Mouse (Mus musculus) heart, adult 11 months (tissue): ENCODE measurements around the gene Tsen54.

ENCODE experiments used
- DNase-seq: peaks from one replicate; pipeline ENCODE4 v3.0.0; 2022

Tsen54 gene

DNA sequence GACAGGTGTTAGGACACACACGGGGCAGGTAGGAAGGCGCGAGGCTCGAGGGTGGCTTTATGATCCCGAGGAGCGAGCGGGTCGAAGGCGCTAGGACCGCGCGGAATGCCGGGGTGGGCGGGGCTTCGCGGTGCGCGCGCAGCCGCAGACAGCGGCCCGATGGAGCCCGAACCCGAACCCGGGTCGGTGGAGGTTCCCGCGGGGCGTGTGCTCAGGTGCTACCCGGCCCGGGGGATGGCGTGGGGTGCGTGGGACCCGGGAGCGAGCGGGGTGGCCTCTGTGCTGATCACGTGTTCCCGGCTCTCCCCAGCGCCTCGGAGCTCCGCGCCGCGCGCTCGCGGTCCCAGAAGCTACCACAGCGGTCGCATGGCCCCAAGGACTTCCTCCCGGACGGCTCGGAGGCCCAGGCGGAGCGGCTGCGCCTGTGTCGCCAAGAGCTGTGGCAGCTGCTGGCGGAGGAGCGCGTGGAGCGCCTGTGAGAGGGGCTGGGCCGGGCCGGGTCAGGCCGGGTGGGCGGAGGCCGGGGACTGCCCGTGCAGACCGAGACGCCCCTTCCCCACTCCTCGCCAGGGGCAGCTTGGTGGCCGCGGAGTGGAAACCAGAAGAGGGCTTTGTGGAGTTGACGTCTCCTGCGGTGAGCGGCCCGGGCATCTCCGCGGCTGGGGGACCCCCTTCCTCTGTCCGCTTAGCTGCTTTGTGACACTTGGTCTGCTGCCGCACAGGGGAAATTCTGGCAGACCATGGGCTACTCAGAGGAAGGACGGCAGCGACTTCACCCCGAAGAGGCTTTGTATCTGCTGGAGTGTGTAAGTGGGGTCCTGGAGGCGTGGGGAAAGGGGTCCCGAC, at the start of gene Tsen54:
TSS of gene Tsen54 (plus strand) at position 120 of the 846 bp plus-strand sequence.
- DNase-seq: peak; percentile 98

DNA sequence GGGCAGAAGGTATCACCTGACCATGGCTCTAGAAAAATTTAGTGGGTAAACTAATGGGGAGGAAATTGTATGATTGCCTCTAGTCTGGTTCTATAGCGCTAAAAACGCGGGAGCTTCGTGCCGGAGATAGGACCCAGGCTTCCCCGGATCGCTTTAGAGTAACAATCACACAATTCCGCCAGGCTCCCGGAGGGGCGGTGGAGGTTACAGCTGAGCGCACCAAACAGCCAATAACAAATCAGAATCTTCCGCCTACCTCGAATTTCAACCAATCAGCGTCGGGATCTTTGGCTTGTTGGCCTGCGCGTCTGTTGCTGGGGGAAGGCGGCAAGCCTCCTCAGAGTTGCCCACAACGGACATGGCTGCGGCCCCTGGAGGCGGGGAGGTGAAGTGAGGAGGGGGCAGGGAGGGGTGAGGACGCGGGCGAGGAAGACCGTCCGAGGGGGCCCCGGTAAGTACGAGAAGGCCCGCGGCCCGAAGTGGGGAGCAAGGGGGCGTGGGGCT, 49.4 kb upstream of the Tsen54 start, which contains the start of gene Tmem94:
TSS of gene Tmem94 (plus strand) at position 331 of the 504 bp plus-strand sequence.
- DNase-seq: peak; percentile 100

DNA sequence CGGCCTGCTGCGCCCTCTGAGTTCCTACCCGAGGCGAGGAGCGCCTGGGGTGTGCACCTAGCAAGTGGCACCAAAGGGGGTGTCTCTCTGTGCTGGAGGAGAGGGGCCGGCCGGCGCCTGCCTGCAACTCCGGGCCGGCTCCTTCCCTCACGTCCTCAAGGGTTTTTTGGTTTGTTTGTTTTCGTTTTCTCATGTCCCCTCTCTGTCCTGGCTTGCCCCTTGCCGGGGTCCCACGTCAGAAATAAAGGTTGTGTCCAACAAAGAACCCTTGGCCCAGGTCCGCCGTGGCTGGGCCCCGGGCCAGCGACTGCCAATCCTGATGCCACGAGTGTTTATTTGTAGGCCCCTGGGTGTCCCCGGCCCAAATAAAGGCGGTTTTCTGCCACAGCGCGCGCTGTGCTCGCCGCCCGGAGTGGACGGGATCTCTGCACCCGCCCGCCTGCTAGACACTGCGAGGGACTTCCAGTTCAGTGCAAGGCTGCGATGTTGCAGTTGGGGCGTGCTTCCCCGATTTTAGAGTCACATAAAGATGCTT, 48.9 kb upstream of the Tsen54 start:
- DNase-seq: no peak

DNA sequence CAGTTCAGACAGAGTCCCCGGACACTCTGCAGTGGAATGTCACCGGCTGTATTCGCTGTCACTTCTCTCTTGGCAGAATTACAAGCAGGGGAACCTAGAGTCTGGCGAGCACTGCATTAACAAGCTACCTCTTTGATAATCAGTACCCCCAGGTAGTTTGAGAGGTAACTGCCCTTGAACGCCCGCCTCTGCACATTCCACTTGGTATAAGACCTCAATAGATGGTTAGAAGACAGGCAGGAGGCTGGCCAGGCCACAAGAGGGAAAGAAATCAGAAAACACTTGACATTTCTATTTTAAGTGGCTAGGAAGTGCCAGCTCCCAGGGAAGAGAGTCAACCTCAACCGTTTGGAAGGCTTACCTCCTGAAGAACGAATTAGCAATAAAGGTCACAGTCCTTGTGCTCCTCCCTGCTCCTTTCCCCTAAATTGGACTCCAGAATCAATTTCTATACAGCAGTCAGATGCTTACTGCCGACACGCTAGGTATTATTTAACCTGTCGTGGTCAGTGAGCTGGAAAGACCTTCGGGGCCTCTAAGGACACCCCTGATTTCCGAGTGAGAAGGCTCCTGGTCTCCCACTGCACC, 48.1 kb upstream of the Tsen54 start:
- peak; percentile 96 for DNase-seq

DNA sequence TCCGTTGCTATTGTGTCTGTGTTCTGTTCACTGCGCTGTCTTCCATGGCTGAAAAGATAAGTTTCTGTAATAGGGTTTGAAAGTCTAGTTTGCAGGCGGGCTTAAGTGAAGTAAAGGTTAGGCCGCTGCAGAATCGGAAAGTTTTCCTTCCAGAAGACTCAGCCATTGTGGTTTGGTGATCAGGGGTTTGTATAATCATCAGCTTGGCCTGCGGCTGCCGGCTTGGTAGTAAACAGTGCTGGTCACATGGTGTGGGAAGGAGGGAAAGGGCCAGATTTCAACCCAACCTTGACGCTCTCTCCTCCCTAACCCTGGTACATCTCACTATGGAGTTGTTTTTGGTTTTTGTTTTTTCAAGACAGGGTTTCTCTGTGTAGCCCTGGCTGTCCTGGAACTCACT, 47.5 kb upstream of the Tsen54 start:
- DNase-seq: peak; percentile 94

DNA sequence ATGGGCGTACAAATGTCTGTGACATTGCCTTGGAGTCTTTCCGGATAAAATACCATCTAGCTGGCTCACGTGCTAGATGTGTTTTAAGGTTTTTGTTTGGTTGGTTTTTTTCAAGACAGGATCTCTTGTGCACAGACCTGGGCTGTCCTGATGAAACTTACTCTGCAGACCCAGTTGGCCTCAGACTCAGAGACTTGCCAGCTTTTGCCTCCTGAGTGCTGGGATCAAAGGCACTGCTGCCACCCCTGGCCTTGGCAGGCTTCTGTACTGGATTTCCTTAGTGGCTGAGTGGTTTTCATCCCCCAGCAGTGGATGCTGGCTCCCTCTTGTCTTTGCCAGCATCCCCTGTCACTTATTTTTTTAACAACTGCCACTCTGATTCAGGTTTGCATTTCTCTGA, 45.6 kb upstream of the Tsen54 start:
- no peak for DNase-seq

DNA sequence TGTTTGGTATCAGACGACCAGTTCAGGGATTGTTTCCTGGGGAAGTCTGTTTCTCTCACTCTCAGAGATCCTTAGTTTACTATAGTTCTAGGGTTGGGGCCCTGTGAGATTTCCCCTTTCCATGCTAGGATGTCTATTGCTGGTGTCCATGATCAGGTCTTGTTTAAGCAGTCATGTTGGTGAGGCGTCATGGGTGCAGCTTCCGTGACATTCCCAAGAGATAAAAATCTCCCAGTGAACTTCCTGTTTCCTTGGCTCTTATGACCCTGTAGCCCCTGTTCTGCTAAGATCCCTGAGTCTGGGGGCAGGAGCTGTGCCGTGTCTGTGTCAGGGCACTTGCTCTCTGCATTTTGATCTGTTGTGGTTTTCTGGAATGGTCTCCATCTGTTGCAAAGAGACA, 39.9 kb upstream of the Tsen54 start:
- DNase-seq: peak; percentile 90

DNA sequence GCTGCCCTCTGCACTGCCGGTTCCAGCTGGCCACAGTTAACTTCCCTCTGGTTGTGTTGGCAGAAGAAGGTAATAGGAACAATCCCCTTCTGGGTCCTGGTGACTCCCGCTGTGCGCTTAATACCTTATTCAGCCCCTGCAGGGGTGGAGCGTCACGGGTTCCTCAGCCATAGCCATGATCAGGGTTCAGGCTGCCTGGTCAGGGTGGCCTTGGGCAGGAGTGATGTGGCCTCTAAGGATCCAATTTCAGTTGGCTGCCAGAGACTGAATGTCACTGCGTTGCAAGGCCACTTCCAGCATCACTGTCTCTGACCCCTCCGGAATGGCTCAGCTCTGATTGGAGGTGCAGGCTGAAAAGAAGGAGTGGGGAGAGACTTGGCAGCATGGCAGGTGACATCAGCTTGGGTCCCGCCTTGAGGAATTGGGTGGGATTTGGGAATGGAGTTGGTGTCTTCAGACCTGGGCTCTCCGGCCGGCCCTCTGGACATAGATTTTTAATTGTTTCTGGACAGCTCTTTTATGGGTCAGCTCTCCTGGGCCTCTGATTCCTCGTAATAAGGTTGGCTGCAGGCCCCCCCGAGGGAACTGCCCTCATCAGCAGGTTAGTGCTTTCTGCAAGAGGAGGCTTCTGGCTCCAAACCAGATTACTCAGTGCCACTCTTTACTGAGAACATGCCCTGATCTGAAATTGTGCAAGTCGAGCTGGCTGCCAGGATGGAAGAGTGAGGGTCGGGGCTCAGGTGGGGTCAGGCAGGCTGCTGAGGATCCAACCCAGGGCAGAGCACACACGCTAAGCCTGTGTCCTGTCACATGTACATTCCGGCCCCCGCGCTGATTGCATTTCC, 38.5 kb upstream of the Tsen54 start:
- DNase-seq: peak; percentile 98

DNA sequence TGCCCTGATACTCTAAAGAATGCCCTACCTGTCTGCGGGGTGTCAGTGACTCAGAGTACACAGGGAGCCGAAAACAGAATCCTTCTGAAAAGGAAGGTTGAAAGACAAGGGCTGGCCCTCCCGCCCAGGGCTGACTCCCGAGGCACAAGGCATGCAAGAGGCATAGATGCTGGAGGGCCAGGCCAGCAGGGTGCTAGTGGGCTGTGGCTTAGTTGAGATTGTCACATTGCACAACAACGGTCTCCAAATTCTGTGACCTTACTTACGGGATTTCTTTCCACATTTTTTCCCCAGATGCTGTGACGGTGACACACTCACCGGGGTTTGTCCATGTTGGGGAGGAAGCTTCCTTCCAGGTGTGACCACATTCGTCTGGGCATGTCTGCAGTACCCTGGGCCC, 37.6 kb upstream of the Tsen54 start:
- DNase-seq: peak; percentile 82

DNA sequence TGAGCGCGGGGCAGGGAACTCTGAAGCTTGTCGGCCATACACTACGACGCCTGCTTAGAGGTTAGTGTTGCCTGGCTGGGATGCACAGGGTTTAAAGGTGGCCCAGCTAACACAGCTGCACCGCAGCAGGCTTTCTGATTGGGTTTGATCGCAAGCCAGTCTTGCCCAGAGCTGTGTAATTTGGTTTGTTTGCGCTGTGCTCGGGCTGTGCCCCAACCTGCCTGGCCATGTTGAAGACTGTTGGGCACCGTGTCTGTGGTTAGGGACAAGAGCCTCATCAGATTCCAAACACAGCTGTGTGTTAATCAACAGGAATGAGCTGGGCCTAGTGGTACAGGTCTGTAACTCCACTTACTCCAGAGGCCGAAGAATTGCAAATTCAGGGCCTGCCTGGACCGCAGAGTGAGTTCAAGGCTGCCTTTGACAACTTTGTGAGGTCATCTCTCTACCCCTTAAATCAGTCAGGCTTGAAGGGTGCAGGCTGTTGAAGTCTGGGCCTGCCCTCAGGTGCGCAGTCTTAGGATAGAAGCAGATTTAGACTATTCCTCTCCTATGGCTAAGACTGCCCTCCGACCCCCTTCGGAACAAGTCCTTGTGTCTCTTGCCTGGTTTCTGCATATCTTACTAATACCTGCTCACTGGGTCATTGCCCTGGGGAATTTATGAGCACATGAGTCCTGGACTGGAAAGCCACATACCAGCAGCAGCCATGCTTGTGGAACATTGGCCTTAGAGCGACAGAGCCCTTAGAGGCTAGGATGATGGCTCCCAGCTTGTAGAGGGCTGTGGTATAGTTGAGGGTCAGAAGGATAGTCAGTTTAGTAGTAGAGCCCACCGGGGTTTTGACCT, 36.8 kb upstream of the Tsen54 start:
- peak; percentile 91 for DNase-seq

DNA sequence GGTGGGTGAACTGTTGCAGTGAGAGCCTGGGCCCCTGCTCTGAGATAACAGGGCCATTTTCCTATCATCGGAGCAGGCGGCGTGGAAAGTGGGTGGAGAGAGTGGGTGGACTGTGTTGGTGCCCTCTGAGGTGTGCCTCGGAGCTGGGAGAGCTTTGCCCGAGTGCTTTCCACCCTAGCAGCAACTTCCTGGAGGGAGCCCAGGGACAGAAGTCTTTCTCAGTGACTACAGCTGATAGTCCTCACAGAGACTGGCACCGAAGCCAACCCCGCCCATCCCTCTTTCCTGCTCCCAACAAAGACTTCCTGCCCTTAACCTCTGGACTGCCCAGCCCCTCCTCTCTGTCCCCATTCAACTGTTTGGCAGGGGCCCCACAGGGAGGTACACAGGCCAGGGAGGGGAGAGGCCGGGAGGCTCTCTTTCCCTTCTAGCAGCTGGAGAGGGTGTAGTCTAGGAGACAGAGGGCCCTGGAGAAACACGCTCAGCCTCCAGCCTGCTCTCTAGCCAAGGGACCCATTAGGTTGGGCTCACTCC, 35.4 kb upstream of the Tsen54 start:
- peak; percentile 100 for DNase-seq

DNA sequence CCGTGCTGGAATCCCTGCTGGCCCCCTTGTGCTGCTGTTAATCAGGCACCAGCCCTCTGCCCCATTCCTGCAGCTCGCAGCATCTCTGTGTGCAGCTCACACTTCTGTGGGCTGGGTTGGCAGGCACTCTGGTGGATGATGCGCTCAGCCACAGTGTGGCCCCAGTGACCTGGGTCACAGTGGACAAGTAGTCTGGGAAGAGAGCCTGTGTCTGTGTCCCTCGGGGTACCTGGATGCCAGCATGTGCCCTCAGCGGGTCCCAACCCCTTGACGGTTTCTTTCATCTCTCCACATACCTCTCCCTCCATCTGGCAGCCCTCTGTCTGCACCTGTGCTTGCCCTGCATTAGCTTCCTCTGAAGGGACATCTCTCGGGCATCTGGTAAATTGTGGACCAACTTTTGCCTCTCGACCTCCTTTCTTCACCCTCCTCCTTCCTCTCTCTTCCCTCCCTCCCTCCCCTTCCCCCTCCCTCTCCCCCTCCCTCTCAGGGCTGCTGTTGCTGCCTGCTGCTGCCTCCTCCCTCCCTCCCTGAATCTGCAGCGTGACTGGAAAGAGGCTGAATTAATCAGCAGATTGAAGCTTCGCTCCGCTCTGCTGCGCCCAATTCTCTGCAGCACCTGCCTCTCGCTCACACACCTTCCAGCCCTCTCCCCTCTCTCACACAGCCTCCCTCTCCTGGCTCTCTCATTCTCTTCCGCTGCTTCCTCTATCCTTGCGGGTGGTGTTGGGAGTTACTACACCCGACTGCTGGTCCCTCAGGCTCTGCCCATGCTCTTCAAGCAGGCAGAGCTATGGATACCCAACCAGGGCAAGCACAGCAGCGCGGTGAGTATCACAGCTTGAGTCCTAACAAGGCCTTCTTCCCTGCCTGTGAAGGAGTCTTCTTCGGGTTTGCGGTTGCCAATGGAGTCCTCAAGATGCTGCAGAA, 34.1 kb upstream of the Tsen54 start:
- peak; percentile 91 for DNase-seq

DNA sequence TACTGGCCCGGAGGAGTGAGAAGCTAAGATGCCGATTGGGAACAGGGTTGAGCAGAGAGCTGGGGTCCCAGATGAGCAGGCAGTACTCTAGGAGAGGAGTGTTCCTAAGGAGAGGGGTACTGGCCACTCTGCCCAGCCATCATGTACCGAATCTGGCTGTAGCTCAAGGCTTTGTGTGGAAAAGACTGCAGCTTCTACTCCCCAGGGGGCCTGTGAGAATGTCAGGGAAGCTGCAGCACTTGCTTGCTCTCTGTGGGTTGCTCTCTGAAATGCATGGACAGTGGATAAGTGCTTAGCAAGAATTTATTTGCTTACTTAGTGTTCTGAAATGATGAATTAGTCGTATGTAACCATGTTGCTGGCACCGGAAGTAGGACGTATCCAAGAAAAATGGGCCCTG, 28.1 kb upstream of the Tsen54 start:
- no peak for DNase-seq

DNA sequence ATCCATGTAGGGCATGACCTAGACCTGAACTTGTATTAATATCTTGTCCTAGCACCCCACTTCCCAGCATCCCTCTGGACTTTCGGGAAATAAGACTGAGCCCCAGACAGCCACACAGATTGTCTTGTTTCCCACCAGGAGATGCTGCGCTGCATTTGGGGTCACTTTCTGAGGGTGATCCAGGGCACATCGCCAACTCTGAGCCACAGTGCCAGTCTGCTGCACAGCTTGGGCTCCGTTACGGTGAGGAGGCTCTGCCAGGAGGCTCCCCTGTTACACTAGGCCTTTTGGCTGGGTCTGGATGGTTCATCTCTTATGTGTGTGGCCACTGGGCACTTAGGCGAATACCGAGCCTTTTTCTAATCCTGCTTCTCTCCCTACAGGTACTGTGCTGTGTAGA, 24.7 kb upstream of the Tsen54 start:
- no peak for DNase-seq

DNA sequence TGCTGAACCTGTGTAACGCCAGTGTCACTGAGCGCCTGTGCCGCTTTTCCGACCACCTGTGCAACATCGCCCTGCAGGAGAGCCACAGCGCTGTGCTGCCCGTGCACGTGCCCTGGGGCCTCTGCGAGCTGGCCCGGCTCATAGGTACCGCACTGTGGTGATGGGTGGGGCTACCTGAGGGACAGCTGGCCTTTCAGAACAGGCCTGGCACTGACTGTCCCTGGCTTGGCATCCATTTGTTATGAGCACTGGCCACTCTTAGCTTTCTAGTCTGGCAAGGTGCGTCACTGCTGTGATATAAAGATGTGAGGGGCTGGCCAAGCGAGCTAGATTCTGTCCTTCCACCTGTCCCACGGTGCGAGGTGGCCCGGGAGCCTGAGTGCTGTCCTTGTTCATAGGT, 22.6 kb upstream of the Tsen54 start:
- DNase-seq: no peak

DNA sequence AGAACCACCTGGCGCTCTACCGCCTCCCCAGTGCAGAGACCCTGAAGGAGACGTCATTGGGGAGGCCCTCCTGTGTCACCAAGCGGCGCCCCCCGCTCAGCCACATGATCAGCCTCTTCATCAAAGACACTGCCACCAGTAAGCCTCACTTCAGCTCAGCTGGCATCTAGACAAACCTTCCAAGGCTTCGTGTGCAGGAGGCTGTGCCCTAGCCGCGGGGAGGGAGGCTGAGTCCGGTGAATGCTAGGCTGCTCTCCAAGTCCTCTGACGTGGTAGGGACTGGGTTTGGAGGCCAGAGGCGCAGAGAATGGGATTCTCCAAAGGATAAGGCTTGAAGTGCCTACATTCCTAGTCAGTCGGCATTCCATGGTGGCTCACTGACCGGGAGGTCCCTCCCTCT, 22.2 kb upstream of the Tsen54 start:
- no peak for DNase-seq

DNA sequence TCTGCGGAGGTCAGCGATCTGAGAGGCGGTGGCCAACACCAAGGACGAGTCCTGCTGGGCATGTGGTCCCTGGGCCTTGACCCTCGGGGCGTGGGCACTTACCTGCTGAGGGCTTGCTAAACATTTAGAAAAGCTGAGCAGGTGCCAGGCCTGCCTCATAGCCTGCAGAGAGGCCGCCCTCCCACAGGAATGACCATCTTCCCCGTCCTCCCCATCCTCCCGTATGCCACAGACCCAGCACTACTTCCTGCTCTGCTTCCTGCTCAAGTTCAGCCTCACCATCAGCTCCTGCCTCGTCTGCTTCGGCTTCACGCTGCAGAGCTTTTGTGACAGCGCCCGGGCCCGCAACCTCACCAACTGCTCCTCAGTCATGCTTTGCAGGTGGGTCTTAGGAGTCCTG, 17.6 kb upstream of the Tsen54 start:
- no peak for DNase-seq

DNA sequence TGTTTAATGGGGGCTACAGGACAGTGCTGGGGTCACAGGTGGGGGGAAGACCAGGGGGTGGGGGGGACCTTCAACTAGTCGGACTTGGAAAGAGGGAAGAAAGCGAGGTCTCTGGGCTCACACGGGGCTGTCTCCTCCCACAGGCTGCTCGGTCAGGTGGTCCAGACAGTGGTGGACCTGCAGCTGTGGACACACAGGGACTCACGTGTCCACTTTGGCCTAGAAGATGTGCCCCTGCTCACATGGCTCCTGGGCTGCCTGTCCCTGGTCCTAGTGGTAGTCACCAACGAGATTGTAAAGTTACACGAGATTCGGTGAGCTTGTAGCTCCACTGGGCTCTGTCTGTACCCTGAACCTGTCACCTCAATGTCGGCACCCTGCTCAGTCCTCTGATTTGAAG, 16.9 kb upstream of the Tsen54 start:
- DNase-seq: peak; percentile 94

DNA sequence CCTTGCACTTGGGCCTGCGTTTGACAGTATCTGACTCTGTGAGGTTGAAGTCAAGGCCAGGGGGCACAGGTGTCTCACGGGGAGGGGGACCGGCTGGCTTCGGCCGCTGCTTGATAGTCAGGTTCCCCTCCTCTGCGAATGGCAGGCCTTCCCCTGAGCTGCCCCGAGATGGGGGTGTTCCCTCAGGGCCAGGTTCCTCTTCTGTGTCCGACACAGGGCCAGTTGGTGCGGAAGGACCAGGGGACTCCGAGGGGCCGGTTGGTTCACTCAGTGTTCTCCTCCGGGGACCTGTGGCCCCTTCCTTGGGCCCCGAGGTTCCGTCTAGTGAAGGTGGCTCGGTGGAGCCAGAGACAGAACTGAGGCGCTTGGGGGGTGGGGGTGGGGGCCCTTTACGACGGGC, 13.5 kb upstream of the Tsen54 start:
- peak; percentile 93 for DNase-seq

DNA sequence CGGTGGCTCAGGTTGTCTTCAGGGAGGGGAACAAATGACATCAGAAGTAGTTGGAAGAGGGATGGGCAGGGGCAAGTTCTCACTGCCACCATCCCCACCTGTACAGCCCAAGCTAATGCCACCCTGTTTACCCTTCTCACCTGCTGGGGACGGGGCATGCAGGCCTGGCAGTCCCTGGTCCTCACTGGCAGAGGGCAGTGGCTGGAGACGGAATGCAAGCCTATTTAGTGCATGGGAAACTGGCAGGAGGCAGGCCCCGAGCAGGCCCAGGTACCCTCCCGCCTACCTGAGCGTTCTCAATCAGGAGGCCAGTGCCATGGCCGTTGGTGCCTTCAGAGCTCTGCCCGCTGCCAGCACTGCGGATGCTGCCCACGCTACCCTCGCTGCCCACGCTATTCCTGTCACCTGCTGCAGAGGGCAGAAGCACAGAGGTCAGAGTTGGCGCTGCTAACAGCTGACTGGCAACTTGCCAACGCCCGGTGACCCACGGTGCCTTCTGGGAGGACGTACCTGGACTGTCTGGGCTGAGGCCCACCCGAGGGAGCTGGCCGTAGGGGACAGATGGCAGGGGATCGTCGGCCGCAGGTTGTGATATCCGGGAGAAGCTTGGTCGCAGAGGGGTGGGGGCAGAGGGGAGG, 11.3 kb upstream of the Tsen54 start:
- DNase-seq: peak; percentile 94
